Mouse (Mus musculus): Measurements from ENCODE around the gene Tspan31. TPM values are rescaled to one million over a fixed set of nuclear protein-coding genes. Genes with fewer than 3 reads are reported as not detected.

Gene Tspan31
- polyA plus RNA-seq, 1 experiment from 2014 or later, result 137 TPM

Other genes with a start within 250 kb of the Tspan31 start
- gene Atp23, start 168.9 kb downstream of the Tspan31 start, polyA plus RNA-seq (2016; fragmentation: Nextera tagmentation; extraction: Ambion mirVana), result 12.8 and 13.1 TPM in 2 replicates
- gene Ctdsp2, start 91.5 kb downstream of the Tspan31 start, polyA plus RNA-seq (2016; fragmentation: Nextera tagmentation; extraction: Ambion mirVana), result 39.4 and 42.6 TPM in 2 replicates
- 5.2 and 10.0 TPM in 2 replicates for gene Avil, start 69.6 kb downstream of the Tspan31 start, polyA plus RNA-seq (2016; fragmentation: Nextera tagmentation; extraction: Ambion mirVana)
- gene Tsfm, start 39.4 kb downstream of the Tspan31 start, polyA plus RNA-seq (2016; fragmentation: Nextera tagmentation; extraction: Ambion mirVana), result 70.7 and 70.9 TPM in 2 replicates
- gene Mettl1, start 28.9 kb downstream of the Tspan31 start, polyA plus RNA-seq (2016; fragmentation: Nextera tagmentation; extraction: Ambion mirVana), result 31.5 and 32.5 TPM in 2 replicates
- gene Eef1akmt3, start 28.8 kb downstream of the Tspan31 start, polyA plus RNA-seq (2016; fragmentation: Nextera tagmentation; extraction: Ambion mirVana), result 0.15 and 0.17 TPM in 2 replicates
- 0.13 and 0.25 TPM in 2 replicates for gene Cyp27b1, start 22.0 kb downstream of the Tspan31 start, polyA plus RNA-seq (2016; fragmentation: Nextera tagmentation; extraction: Ambion mirVana)
- 6.1 TPM in 2 replicates for gene March9, start 10.1 kb downstream of the Tspan31 start, polyA plus RNA-seq (2016; fragmentation: Nextera tagmentation; extraction: Ambion mirVana)
- 1,857 and 1,896 TPM in 2 replicates for gene Cdk4, start 6.7 kb downstream of the Tspan31 start, polyA plus RNA-seq (2016; fragmentation: Nextera tagmentation; extraction: Ambion mirVana)
- 1.1 and 1.3 TPM in 2 replicates for gene Agap2, start 5.0 kb upstream of the Tspan31 start, polyA plus RNA-seq (2016; fragmentation: Nextera tagmentation; extraction: Ambion mirVana)
- 118 and 123 TPM in 2 replicates for gene Os9, start 50.9 kb upstream of the Tspan31 start, polyA plus RNA-seq (2016; fragmentation: Nextera tagmentation; extraction: Ambion mirVana)
- 29.2 and 31.5 TPM in 2 replicates for gene B4galnt1, start 95.0 kb upstream of the Tspan31 start, polyA plus RNA-seq (2016; fragmentation: Nextera tagmentation; extraction: Ambion mirVana)
- gene Slc26a10, start 110.4 kb upstream of the Tspan31 start, polyA plus RNA-seq (2016; fragmentation: Nextera tagmentation; extraction: Ambion mirVana), result 1.5 and 1.8 TPM in 2 replicates
- gene Arhgef25, start 119.8 kb upstream of the Tspan31 start, polyA plus RNA-seq (2016; fragmentation: Nextera tagmentation; extraction: Ambion mirVana), result 43.3 and 43.6 TPM in 2 replicates
- gene Dtx3, start 125.5 kb upstream of the Tspan31 start, polyA plus RNA-seq (2016; fragmentation: Nextera tagmentation; extraction: Ambion mirVana), result 189 and 199 TPM in 2 replicates
- 22.0 and 22.4 TPM in 2 replicates for gene Pip4k2c, start 141.3 kb upstream of the Tspan31 start, polyA plus RNA-seq (2016; fragmentation: Nextera tagmentation; extraction: Ambion mirVana)
- 72.7 and 81.6 TPM in 2 replicates for gene Kif5a, start 193.1 kb upstream of the Tspan31 start, polyA plus RNA-seq (2016; fragmentation: Nextera tagmentation; extraction: Ambion mirVana)
- gene Dctn2, start 196.1 kb upstream of the Tspan31 start, polyA plus RNA-seq (2016; fragmentation: Nextera tagmentation; extraction: Ambion mirVana), result 273 and 277 TPM in 2 replicates
- gene Mbd6, start 218.8 kb upstream of the Tspan31 start, polyA plus RNA-seq (2016; fragmentation: Nextera tagmentation; extraction: Ambion mirVana), result 18.4 and 20.5 TPM in 2 replicates
- gene Mars, start 241.5 kb upstream of the Tspan31 start, polyA plus RNA-seq (2016; fragmentation: Nextera tagmentation; extraction: Ambion mirVana), result 145 and 146 TPM in 2 replicates

Data from neural tube, embryonic 12.5 days (tissue).